Mouse (Mus musculus): ENCODE data around the gene Cacna1c.
"Not testable (repeated sequence)": the region's sequence is repeated elsewhere in the genome, so short reads cannot be mapped to it uniquely, and the experiment has no call there.

Cacna1c gene

DNA sequence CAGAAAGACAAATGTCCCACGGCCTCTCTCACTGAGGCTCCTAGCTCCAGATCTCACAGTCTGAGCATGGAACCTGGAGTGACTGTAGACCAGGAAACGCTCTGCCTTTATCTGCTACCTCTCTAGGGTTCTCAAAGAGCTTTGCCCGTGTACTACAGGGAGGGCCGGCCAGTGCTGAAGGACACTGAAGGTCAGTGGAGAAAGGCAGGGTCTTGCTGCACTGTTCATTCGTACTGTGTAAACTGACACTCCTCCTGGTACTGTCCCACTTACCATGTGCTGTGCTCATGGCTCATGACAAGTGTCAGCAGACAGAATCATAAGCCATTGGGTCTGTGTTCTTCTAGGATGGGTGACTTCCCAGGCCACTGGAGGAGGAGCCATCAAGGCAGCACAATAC, 17.2 kb upstream of the Cacna1c start:
- DNase-seq (ENCODE audit: extremely low spot score) = no peak

DNA sequence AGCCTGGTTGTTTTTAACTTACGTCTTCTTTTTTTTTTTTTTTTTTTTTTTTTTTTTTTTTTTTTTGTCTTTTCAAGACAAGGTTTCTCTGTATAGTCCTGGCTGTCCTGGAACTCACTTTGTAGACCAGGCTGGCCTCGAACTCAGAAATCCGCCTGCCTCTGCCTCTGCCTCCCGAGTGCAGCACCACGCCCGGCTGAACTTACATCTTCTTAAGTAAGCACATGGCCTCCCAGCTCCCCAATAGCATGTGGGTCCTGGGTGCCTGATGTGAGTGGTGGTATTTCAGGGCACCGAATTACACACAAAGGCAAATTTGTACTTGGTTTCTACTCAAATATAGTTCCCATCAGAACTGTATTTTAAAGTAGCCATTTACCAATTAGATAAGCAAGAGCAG, 9.8 kb upstream of the Cacna1c start:
- not testable (repeated sequence) for DNase-seq (ENCODE audit: extremely low spot score)

DNA sequence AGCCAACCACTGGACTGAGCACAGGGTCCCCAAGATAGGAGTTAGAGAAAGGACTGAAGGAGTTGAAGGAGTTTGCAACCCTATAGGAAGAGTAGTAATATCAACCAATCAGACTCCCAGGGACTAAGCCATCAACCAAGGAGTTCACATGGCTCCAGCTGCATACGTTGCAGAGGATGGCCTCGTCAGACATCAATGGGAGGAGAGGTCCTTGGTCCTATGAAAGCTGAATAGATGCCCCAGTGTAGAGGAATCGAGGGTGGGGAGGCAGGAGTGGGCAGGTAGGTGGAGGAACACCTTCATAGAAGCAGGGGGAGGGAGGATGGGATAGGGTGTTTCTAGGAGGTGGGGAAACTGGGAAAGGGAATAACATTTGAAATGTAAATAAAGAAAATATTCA, 8.7 kb upstream of the Cacna1c start:
- DNase-seq (ENCODE audit: extremely low spot score) = no peak

DNA sequence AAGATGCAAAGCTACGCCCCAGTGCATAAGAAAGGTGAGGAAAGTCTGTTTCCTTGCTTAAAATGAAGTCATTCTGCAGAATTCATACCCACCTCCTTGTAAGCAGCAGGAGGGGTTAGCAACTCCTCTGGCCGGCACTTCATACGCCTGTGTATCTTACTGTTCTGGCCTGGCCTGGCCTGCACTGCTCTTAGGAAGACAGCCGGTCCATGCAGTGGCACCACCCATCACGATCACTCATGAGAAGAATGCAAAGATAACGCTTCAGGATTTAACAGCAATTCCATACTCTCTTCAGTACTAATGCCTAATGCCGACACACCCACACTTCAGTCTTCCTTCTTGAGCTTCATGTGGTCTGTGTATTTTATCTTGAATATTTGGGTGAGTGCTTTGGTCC, 8.1 kb upstream of the Cacna1c start:
- DNase-seq (ENCODE audit: extremely low spot score) = no peak

DNA sequence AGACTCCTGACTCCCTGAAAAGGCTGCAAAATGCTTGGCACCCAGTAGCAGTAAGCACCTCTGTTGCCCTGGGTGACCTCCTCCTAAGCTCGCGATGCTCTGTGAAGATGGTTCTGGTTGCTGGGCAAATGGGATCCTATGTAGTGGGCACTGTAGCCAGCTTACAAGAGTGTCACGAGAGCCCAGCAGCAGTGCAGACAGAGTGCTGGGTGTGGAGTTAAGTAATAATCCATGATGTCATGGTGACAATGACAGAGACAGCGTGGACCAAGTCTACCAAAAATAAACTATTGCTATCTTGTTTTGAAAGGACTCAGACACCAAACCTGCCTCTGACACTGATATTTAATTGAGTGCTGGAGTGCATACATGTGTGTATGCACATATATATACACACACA, 5.4 kb upstream of the Cacna1c start:
- DNase-seq (ENCODE audit: extremely low spot score) = no peak

DNA sequence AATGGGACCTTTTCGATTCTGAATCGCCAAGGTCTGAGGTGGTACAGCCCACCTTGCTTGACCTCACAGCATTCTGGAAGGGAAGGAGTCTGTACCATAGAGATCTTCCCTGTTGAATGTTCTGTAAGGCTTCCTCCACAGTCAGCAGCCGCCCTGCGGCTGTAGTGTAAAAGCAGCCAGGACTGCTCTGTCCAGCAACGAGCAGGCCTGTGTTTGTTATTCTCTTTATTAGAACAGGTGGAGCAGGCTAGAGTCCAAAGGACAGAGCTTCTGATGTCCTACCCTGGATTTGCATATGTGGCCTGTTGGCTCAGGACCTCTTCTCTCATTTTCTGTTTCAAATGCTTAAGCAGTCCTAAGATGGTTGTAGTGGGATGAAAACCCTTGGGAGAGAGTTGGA, 4.1 kb upstream of the Cacna1c start:
- DNase-seq (ENCODE audit: extremely low spot score) = no peak

DNA sequence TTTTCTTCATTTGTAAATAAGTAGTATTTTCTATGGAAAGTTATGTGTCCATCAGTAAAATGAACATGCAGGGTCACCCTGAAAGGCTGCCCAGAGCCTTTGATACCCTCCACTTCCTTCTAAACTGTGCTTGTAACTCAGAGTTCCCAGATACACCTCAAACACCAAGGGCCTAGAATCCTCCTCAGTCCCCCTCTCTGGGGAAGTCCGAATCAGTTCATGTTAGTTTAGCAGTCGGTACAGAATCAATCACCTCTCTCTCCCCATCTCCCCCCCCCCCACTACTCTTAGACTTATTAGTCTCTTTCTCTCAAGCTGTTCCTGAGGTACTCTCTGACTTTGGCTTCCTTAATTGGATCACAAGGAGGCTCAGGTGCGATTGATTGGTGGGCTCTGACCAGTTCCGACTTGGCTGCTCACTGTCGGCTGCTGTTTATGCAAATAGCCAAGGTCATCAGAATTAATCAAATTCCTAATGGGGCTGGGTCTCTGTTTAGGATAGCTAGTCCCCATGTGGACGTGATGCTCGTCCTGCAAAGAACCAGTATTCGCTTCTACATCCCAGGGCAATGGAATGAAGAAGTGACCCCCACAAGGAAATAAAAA, 3.2 kb upstream of the Cacna1c start:
- no peak for DNase-seq (ENCODE audit: extremely low spot score)

DNA sequence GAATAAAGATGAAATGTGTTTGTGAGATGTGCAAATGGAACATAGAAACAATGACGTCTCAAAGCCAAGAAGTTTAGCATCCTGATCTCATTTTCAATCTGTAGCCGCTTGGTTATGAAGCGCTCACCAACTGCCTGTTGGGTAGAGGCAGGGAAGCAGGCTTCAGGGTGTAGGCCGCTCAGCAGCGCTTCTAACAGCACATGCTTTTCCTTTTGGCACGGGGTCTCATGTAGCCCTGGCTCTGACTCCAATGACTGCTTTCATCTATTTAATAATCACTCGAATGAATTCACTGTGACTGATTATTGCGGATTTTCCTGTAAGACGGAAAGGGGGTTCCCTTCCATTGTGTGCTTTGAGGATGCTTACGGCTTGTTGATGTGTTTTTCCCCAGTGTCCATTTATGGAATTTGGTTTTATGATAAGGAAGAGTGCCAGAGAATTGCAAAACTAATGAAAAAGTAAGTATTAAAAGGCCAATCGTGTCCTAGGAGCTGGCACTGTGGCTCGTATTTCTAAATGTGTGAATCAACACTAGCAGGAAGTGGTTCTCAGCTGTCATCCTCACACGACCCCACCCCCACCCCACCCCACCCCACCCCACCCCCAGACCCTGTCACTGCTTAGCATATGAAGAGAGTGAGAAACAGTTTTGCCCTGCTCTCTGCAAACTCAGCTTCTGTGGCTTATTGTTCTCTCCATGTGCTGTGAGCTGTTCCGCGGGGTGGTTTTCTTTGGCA, 2.5 kb upstream of the Cacna1c start:
- no peak for DNase-seq (ENCODE audit: extremely low spot score)

DNA sequence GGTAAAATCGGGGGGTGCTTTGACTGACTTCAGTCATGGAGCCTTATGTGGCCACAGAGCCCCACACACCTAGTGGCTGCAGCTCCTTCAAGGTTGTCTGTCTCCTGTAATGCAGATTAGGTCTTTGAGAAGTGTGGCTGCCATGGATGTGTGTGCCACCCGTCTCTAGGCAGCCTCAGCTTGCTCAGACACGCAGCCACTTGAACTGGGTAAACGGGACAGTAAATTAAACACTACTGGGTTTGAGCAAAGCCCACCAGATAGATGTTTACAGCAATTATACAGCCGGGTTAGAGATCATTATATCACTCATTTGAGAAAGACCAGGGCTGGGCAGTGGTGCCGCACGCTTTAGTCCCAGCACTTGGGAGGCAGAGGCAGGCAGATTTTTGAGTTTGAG, 1.6 kb downstream of the Cacna1c start:
- no peak for DNase-seq (ENCODE audit: extremely low spot score)

DNA sequence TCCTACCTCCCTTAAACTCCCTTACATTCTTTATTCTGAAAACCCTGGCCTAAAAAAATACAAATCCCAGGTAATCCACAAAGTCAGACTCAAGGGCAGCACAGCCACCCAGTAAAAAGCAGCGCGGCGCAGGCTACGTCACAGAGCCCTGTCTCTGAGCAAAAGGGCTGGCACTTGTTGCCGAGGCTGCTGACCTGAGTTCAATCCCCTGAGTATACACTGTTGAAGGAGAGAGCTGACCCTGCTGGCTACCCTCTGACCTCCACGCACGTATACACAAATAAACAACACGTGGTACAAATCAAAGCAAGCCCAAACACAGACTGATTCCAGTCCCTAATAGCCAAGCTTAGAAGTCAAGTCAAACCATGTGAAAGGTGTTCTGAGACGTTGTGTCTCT, 2.1 kb downstream of the Cacna1c start:
- no peak for DNase-seq (ENCODE audit: extremely low spot score)

DNA sequence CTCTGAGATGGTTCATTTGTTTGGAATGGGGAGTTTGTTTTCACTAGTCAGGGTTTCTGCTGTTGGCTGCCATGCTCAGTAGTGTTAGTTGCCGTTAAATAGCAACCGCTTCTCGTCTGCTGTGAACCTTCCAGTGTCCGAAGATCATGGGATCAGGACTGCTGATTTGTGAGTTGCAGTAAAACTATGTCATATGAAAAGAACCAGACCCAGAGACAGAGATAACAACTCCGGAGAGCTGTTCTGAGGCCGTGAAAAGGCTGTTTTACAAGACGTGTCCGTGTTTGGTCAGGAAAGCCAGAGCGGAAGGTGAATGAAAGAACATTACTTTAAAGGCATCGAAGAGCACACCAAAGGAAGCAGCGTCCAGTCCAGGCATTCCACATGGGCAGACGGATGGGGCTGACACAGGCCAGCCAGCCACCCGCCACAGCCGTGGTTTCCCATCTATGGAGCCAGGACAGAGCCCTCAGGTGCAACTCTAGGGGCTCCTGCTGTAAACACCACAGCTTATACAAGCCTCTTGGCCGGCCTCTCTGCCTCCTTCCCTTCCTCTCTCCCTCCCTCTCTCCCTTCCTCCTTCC, 2.6 kb downstream of the Cacna1c start:
- no peak for DNase-seq (ENCODE audit: extremely low spot score)

DNA sequence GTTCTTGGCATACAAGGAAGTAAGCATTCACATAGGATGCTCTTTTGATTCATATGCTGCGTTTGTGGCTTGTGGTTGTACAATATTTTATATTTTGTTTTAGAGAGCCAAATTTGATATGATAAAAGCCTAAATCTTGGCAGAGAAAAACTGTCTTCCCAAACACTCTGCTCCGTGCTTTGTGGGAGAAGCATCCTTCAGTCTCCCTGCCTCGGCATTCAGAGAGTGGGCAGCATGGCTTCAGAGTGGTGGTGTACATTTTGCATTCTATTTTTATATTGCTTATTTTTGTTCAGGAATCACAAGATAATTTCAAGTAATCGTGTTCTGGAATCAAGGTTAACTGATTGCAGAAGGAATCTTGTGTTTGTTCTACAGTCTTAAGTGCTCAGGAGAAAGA, 4.7 kb downstream of the Cacna1c start:
- DNase-seq (ENCODE audit: extremely low spot score) = no peak

DNA sequence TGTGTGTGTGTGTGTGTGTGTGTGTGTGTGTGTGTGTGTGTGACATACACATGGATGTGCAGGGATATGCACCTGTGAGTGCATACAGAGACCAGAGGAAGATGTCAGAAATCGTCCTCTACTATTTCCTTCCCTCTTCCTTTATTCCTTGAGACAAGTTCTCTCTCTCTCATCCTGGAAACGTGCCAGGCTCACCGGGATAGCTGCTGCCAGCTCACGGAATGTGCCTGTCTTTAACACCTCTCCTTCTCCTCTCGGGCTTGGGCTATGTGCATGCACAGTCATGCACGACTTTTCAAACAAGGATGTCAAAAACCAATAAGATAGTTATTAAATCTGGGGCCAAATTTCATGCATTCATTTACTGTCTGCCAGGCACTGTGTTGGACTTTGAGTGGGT, 8.6 kb downstream of the Cacna1c start:
- no peak for DNase-seq (ENCODE audit: extremely low spot score)

DNA sequence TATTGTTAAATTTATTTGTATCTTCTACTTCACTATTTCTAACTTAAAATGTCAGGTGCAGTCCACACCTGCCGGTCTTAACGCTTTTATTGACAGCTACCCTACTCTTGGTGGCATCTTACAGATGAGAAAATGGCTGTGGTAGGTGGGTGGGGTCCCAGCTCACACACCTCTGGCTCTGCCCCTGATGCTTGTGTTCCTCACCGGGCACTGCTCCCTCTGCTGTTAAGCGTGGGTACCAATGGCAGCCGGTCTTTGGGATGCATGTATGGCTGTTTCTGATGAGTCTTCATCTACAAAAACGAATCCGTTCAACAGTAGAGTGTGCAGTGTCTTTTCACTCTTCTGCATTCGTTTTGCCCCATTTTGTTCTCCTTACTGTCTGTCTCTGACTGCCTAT, 9.6 kb downstream of the Cacna1c start:
- peak; percentile 9 for DNase-seq (ENCODE audit: extremely low spot score)

DNA sequence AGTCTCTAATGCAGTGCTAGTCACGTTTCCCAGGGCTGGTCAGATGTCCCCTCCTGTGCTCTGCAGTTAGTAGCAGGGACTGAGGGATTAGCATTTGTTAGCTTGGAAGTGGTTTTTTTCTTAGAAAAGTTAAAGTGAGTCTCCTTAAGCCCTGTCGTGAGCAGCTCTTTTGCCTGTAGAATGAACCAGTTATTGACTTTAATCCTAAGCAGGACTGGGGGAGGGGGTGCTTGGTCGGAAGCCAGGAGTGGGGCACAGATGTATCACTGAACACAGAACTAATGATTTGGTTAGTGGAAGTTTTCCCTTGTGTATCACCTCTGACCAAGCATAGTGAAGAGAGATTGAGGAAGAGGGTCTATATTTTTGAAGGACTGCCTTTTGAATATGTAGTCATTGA, 12.4 kb downstream of the Cacna1c start:
- DNase-seq (ENCODE audit: extremely low spot score) = no peak

DNA sequence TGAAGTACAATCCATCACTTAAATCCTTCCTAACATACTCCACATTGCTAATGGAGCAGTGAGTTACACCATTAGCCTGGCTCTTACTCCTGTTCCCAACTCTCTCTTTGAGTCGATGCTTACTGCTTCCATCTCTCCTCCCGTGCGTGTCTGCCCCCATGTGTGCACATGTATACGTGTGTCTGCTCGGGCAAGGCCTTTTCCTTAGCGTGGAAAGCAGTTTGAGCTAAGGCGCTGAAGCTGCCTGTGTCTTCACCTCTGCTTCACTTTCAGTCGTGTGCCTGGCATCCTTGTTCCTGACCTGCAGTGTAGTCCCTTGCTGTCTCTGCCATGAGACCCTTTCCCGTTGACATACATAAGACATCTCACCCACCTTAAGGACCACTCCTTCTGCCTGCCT, 14.0 kb downstream of the Cacna1c start:
- DNase-seq (ENCODE audit: extremely low spot score) = no peak

DNA sequence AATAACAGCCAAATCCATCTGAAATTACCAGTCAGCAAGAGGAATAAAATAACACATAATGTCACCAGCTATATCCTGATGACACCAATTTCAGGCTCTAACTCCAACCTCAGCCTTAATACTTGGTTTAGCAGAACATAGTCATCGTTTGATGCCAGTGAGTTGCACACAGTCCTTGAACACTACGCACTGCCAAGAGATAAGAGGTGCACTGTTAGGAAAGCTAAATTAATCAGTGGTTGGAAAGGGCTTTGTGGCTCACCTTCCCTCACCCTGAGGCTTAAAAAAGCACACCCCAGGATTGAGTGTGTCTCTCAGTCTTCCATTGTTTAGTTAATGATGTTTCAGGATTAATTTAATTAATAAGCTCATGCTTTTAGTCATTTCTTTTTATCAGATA, 16.0 kb downstream of the Cacna1c start:
- DNase-seq (ENCODE audit: extremely low spot score) = no peak

DNA sequence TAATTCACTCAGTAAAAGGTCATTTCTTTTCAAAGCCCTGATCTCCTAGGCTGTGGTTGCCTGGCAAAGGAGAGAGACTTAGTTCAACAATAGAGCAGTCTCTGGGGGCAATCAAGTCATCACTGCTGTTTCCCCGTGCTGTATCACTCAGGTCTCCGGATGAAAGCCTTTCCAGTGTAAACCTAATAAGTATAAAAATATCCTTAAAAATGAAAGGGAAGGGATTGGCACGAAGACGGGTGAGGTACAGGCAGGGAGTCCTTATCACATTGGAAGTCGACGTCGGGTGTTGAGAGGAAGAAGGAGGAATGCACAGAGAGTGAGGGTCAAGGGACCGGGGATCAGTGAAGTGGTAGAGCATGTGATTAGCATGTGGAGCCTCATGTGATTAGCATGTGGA, 19.1 kb downstream of the Cacna1c start:
- peak; percentile 6 for DNase-seq (ENCODE audit: extremely low spot score)

DNA sequence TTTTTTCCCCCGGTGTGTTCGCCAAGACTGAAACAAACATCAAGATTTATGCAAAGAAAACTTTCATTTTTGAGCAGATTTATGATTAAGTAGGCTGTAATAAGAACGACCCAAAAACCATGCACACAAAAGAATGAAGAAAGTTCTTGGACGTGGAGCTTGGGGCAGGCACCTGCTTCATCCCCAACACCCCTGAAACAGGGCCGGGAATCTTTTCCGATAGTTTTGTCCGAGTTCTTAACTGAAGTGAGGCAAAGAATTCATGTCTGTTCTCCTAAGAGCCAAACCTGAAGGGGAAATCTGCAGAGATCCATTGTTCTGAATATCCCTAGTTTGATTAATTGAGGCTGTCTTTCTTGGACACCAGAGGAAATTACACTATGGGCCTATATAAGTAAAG, 20.1 kb downstream of the Cacna1c start:
- no peak for DNase-seq (ENCODE audit: extremely low spot score)

DNA sequence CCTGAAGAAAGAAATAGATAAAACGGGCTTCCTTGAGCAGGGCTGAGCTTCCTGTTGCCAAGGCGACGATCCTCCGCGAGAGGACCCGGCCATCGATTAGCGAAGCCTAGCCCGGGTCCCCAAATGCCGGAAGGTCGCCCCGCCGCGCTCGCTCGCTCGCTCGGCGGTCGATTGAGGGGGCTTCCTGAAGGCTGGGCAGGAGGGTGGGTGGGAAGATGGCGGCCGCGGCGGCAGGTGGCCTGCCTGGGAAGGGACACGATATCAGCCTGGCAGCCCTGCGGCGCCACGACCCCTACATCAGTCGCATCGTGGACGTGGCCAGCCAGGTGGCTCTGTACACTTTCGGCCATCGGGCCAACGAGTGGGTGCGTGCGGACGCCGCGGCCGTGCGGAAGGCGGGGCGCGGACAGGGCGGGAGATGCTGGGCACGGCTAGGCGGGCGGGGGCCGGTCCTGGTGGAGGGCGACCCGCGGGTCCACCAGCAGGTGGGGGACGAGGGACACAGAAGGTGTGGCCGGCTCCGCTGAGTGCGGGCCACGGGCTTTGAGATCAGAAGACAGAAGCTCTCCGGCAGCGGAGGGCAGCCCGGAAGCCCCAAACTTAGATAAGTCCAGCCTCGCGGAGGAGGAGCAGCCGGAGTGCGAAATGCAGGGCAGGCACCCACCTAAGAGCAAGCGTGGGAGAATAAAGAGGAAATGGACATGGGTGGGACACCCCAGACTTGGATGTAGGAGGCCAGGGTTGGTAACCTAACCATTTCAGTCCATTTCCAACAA, 21.0 kb downstream of the Cacna1c start, which contains the start of gene Dcp1b:
Gene Dcp1b, plus strand, starts transcription at position 176 of the 776 bp plus-strand sequence.
- peak; percentile 95 for DNase-seq (ENCODE audit: extremely low spot score)

DNA sequence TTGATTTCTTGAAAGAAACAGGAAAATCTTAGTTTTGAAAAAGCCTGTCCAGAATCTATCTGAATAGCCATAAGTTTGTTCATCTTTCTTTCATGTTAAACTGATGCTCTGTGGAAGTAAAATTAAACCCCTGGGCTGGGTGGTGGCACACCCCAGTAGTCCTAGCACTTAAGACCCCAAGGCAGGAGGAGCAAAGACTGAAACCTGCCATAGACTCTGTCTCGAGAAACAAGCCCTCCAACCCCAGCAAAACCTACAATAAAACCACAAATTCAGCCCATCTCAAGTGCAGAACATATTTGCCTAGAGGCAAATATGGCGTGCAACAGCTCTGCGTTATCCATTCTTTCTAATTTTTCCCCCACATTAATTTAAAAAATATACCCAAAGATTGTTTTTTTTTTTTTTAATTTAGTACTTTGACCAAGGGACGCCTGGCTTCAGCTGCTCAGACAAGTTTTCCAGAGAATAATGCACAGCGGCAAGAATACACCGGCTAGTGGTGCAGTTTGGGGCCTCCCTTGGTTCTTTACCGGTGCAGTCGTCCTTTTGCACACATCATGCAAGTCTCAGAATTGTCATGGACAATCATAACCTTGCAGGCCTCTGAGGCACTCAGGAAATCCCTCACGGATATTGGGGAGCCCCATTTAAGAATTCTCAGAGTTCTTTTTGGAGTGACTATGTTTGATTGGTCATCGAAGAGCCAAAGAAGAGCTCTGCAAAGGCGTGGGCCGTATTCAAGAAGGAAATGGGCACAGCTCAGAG, 21.7 kb downstream of the Cacna1c start:
- DNase-seq (ENCODE audit: extremely low spot score) = no peak

DNA sequence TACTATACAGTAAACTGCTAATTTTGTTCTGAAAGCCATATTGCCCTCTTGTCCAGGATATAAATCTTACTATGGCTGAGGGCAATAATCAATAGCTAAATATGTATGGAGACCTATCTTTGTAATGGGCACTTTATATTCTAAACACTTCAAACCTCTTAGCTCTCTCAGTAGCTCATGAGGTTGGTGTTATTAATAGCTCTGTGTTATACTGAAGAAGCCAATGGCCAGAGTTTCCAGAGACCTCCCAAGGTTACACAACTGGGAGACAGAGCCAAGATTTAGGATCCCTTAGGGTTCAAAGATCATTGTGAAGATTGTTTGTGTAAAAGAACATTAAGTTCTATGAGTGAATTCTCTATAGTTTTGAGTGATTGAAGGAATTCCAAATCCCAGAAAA, 30.5 kb downstream of the Cacna1c start:
- DNase-seq (ENCODE audit: extremely low spot score) = no peak
